Comparison of ENCODE assay signal across 7 mouse cellular contexts in genomic region chr9:35200529-35201060, GRCm38 (mm10). TPM values are rescaled to one million over a fixed set of nuclear protein-coding genes. Genes with fewer than 3 reads are reported as not detected.
A peak's percentile ranks its signal among the peaks of the same experiment; 100 is the strongest.
DNase-seq lines count a peak whose midpoint lies in the region; ATAC-seq and TF ChIP-seq lines count a peak whose summit lies in the region.

No protein-coding gene starts in this region.

- DNase-seq in forebrain, embryonic 10.5 days (ENCODE audit: extremely low spot score, low spot score): no peak
- DNase-seq in liver: peak; percentile 66
- no peak for DNase-seq in stomach, postnatal 0 days (ENCODE audit: low spot score)
- no peak for DNase-seq in cerebellum, postnatal 36 days
- DNase-seq in right cerebral cortex, postnatal 14 days: no peak

- H3K36me3 ChIP-seq in megakaryocyte, embryonic 14.5 days (replicated peaks; ENCODE audit: low read length): peaks cover 34% of the 10 kb centered on the region
- H3K36me3 ChIP-seq in forebrain, embryonic 10.5 days (replicated peaks): peaks cover 15% of the 10 kb centered on the region
- 0 out of 2 replicates have a peak, but pooled peaks cover 5% of the 10 kb centered on the region for H3K36me3 ChIP-seq in stomach, postnatal 0 days (ENCODE audit: control insufficient read depth, insufficient read depth, low read length)

- peaks cover 59% of the 10 kb centered on the region for H3K4me1 ChIP-seq in megakaryocyte, embryonic 14.5 days
- H3K4me1 ChIP-seq in forebrain, embryonic 10.5 days: peaks cover 25% of the 10 kb centered on the region
- H3K4me1 ChIP-seq in stomach, postnatal 0 days (replicated peaks; ENCODE audit: control insufficient read depth, insufficient read depth): no peaks in the 10 kb centered on the region

- H3K9me3 ChIP-seq in megakaryocyte, embryonic 14.5 days: no peaks in the 10 kb centered on the region
- H3K9me3 ChIP-seq in forebrain, embryonic 10.5 days: no peaks in the 10 kb centered on the region
- H3K9me3 ChIP-seq in stomach, postnatal 0 days (ENCODE audit: control insufficient read depth, low read length): no peaks in the 10 kb centered on the region

- WGBS in forebrain, embryonic 10.5 days: 73% methylated on average over 9 of the region's 9 CpGs
- WGBS in stomach, postnatal 0 days: 41% methylated on average over 9 of the region's 9 CpGs

- peak overlapping the region; percentile 95 for H3K4me3 ChIP-seq in megakaryocyte, embryonic 14.5 days (replicated peaks)
- peak overlapping the region; percentile 81 for H3K4me3 ChIP-seq in forebrain, embryonic 10.5 days
- peak overlapping the region; percentile 72 for H3K4me3 ChIP-seq in stomach, postnatal 0 days (ENCODE audit: low read depth, low read length)

- H3K27ac ChIP-seq in forebrain, embryonic 10.5 days: peak overlapping the region; percentile 89
- no peak overlapping the region for H3K27ac ChIP-seq in stomach, postnatal 0 days (replicated peaks)

- no peaks in the 10 kb centered on the region for H3K27me3 ChIP-seq in megakaryocyte, embryonic 14.5 days (replicated peaks)
- H3K27me3 ChIP-seq in forebrain, embryonic 10.5 days (ENCODE audit: poor library complexity, severe bottlenecking): no peaks in the 10 kb centered on the region
- H3K27me3 ChIP-seq in stomach, postnatal 0 days (ENCODE audit: control insufficient read depth, insufficient read depth, low read length): no peaks in the 10 kb centered on the region

- no peak for ATAC-seq in megakaryocyte, adult 5-6 weeks (ENCODE audit: poor library complexity, severe bottlenecking)
- ATAC-seq in stomach, postnatal 0 days (ENCODE audit: low FRiP score, low TSS enrichment): no peak

- TF ChIP-seq CTCF in stomach, postnatal 0 days (IDR thresholded peaks at IDR 0.05; ENCODE audit: low read depth): no peak

- peak overlapping the region; percentile 86; the same call in 1 of the 2 replicates for H3K9ac ChIP-seq in stomach, postnatal 0 days (ENCODE audit: low read length)

- TF ChIP-seq EP300 in stomach, postnatal 0 days (optimal IDR thresholded peaks at IDR 0.05): no peak

- peak overlapping the region; percentile 85 for H3K4me2 ChIP-seq in stomach, postnatal 0 days (replicated peaks; ENCODE audit: low read depth)

RNA-seq across cellular contexts. Expression of gene Tirap, which starts 0.5 kb away (rescaled TPM):
- 1.9 and 9.9 TPM in 2 replicates for polyA plus RNA-seq in megakaryocyte, embryonic 14.5 days (2012; ENCODE audit: insufficient read depth, low replicate concordance)
- total RNA-seq in megakaryocyte, adult 5-6 weeks (2015): 11.1 and 12.8 TPM in 2 replicates
- total RNA-seq in megakaryocyte, adult 5-6 weeks (2017): 17.5 and 20.2 TPM in 2 replicates
- polyA plus RNA-seq in forebrain, embryonic 10.5 days (2016; fragmentation: Nextera tagmentation; extraction: Ambion mirVana): 18.8 and 21.9 TPM in 2 replicates
- 12.6 and 13.9 TPM in 2 replicates for polyA plus RNA-seq in stomach, postnatal 0 days (2015; fragmentation: Nextera tagmentation; extraction: Ambion mirVana)

RNA-seq across cellular contexts. Expression of gene Srpr, which starts 0.6 kb away (rescaled TPM):
- polyA plus RNA-seq in megakaryocyte, embryonic 14.5 days (2012; ENCODE audit: insufficient read depth, low replicate concordance): 1.3 and 11.2 TPM in 2 replicates
- total RNA-seq in megakaryocyte, adult 5-6 weeks (2015): 54.9 and 56.3 TPM in 2 replicates
- 42.6 and 72.8 TPM in 2 replicates for total RNA-seq in megakaryocyte, adult 5-6 weeks (2017)
- 78.8 and 81.3 TPM in 2 replicates for polyA plus RNA-seq in forebrain, embryonic 10.5 days (2016; fragmentation: Nextera tagmentation; extraction: Ambion mirVana)
- polyA plus RNA-seq in stomach, postnatal 0 days (2015; fragmentation: Nextera tagmentation; extraction: Ambion mirVana): 115 and 129 TPM in 2 replicates

RNA-seq across cellular contexts. Expression of gene Foxred1, which starts 10.3 kb away (rescaled TPM):
- polyA plus RNA-seq in megakaryocyte, embryonic 14.5 days (2012; ENCODE audit: insufficient read depth, low replicate concordance): 4.1 and 7.4 TPM in 2 replicates
- total RNA-seq in megakaryocyte, adult 5-6 weeks (2015): 9.7 and 11.2 TPM in 2 replicates
- 26.9 and 28.5 TPM in 2 replicates for total RNA-seq in megakaryocyte, adult 5-6 weeks (2017)
- 55.3 and 55.6 TPM in 2 replicates for polyA plus RNA-seq in forebrain, embryonic 10.5 days (2016; fragmentation: Nextera tagmentation; extraction: Ambion mirVana)
- 28.9 and 29.9 TPM in 2 replicates for polyA plus RNA-seq in stomach, postnatal 0 days (2015; fragmentation: Nextera tagmentation; extraction: Ambion mirVana)

RNA-seq across cellular contexts. Expression of gene Dcps, which starts 24.7 kb away (rescaled TPM):
- 78.0 and 88.3 TPM in 2 replicates for polyA plus RNA-seq in megakaryocyte, embryonic 14.5 days (2012; ENCODE audit: insufficient read depth, low replicate concordance)
- total RNA-seq in megakaryocyte, adult 5-6 weeks (2015): 32.2 and 41.6 TPM in 2 replicates
- total RNA-seq in megakaryocyte, adult 5-6 weeks (2017): 33.7 and 38.0 TPM in 2 replicates
- polyA plus RNA-seq in forebrain, embryonic 10.5 days (2016; fragmentation: Nextera tagmentation; extraction: Ambion mirVana): 106 and 113 TPM in 2 replicates
- 33.7 and 35.3 TPM in 2 replicates for polyA plus RNA-seq in stomach, postnatal 0 days (2015; fragmentation: Nextera tagmentation; extraction: Ambion mirVana)
